ENCODE assay signal across 10 mouse cellular contexts in genomic region chr1:175128525-175128924, GRCm38 (mm10).
A peak's percentile ranks its signal among the peaks of the same experiment; 100 is the strongest.
DNase-seq lines count a peak whose midpoint lies in the region; ATAC-seq lines count a peak whose summit lies in the region.
"Had no signal": no experiment of that assay in that cellular context is flagged by ENCODE, and none has a peak within 500 bp of the region (broad histone marks: within the 10 kb centered on the region; RNA-seq: fewer than 3 reads in every experiment).

No protein-coding gene starts in this region.

- no peaks in the 10 kb centered on the region for H3K36me3 ChIP-seq in hindbrain, embryonic 13.5 days
- no peaks in the 10 kb centered on the region for H3K36me3 ChIP-seq in hindbrain, embryonic 10.5 days
- H3K36me3 ChIP-seq: G1E had no signal

- H3K9me3 ChIP-seq in hindbrain, embryonic 13.5 days: no peaks in the 10 kb centered on the region
- no peaks in the 10 kb centered on the region for H3K9me3 ChIP-seq in hindbrain, embryonic 10.5 days
- H3K9me3 ChIP-seq: G1E had no signal

- no peak for DNase-seq in hindbrain, embryonic 10.5 days (ENCODE audit: low spot score)
- peak; percentile 64 for DNase-seq in MN1 (ENCODE audit: low spot score)
- DNase-seq in cerebellum, adult 18-20 months: peak; percentile 56 to 61
- peak; percentile 61 for DNase-seq in kidney, postnatal 14 days
- no peak for DNase-seq in B cell, adult 2 months
- DNase-seq in gastrocnemius, postnatal 14 days: no peak
- DNase-seq: thymus, postnatal 25 days had no signal

- ATAC-seq in hindbrain, embryonic 13.5 days (ENCODE audit: low FRiP score): peak; percentile 71
- no peak for ATAC-seq in megakaryocyte-erythroid progenitor cell, adult 5-6 weeks (replicated peaks; ENCODE audit: low FRiP score, low TSS enrichment, poor library complexity, severe bottlenecking)

- H3K9ac ChIP-seq in hindbrain, embryonic 13.5 days: no peak overlapping the region

- no peaks in the 10 kb centered on the region for H3K27me3 ChIP-seq in hindbrain, embryonic 13.5 days
- H3K27me3 ChIP-seq in hindbrain, embryonic 10.5 days (ENCODE audit: insufficient read depth, poor library complexity, severe bottlenecking): no peaks in the 10 kb centered on the region

- no peak overlapping the region for H3K4me3 ChIP-seq in hindbrain, embryonic 13.5 days
- H3K4me3 ChIP-seq in hindbrain, embryonic 10.5 days: no peak overlapping the region

- intact Hi-C loops in gastrocnemius, postnatal 14 days (cut with DNase I; ENCODE audit: low total_unique reads): no loop called here

- no peak overlapping the region for H3K4me2 ChIP-seq in hindbrain, embryonic 13.5 days

- H3K4me1 ChIP-seq in hindbrain, embryonic 13.5 days (replicated peaks): peaks cover 6% of the 10 kb centered on the region
- H3K4me1 ChIP-seq in hindbrain, embryonic 10.5 days (replicated peaks): no peaks in the 10 kb centered on the region

- no peak overlapping the region for H3K27ac ChIP-seq in hindbrain, embryonic 13.5 days
- H3K27ac ChIP-seq in hindbrain, embryonic 10.5 days: no peak overlapping the region

- 44% methylated on average over 2 of the region's 2 CpGs for WGBS in hindbrain, embryonic 13.5 days
- WGBS in hindbrain, embryonic 10.5 days: 47% methylated on average over 2 of the region's 2 CpGs

Comparison
In these comparisons a context has a peak if more than half of its experiments do, and no peak if none do; other contexts are left out.
1. DNase-seq: peak in MN1 (single experiment), cerebellum, adult 18-20 months (2 of 2) and kidney, postnatal 14 days (single experiment); none in hindbrain, embryonic 10.5 days (single experiment), B cell, adult 2 months (0 of 2) and gastrocnemius, postnatal 14 days (single experiment).